Mouse (Mus musculus): ENCODE measurements at regions not wholly inside any gene's neighbourhood (a gene's known extent, or its start where the extent isn't known, plus 50 kb on each side); places are given as distances from the start of the nearest gene placed in this dataset.
A peak's percentile ranks its signal among the peaks of the same experiment; 100 is the strongest.
"Not testable (repeated sequence)": the region's sequence is repeated elsewhere in the genome, so short reads cannot be mapped to it uniquely, and the experiment has no call there.

- H3K27me3 ChIP-seq (ENCODE audit: control insufficient read depth, insufficient read depth, insufficient read length), result no peaks in the 10 kb centered on the region
- TF ChIP-seq CEBPB (IDR thresholded peaks at IDR 0.05; ENCODE audit: insufficient read depth, poor library complexity, severe bottlenecking), result no peak
- TF ChIP-seq POLR2AphosphoS2 (IDR thresholded peaks at IDR 0.05; ENCODE audit: insufficient read length, low read depth), result no peak
- no peaks in the 10 kb centered on the region for H3K79me2 ChIP-seq (ENCODE audit: control insufficient read depth, insufficient read depth)
- no peak overlapping the region for H3ac ChIP-seq (ENCODE audit: control insufficient read depth, insufficient read length)
- no peak overlapping the region for H3K4me2 ChIP-seq (ENCODE audit: low read depth)
- no peak overlapping the region for H3K4me3 ChIP-seq
- H3K36me3 ChIP-seq (ENCODE audit: control insufficient read depth, insufficient read depth), result no peaks in the 10 kb centered on the region
Measured at GRCm38 (mm10) chr15:59725881-59726280, 290.5 kb downstream of the 4933412E24Rik start.

- TF ChIP-seq CEBPB (IDR thresholded peaks at IDR 0.05; ENCODE audit: insufficient read depth, poor library complexity, severe bottlenecking) (0 out of 2 replicates have a peak, but pooled peaks have one; percentile 50), REST (IDR thresholded peaks at IDR 0.05; ENCODE audit: insufficient read depth, insufficient read length) (no peak)
- Histone ChIP-seq H3ac (ENCODE audit: control insufficient read depth, insufficient read length) (no peak overlapping the region), H3K4me2 (ENCODE audit: low read depth) (no peak overlapping the region), H3K36me3 (ENCODE audit: control insufficient read depth, insufficient read depth) (no peaks in the 10 kb centered on the region), H3K79me2 (ENCODE audit: control insufficient read depth, insufficient read depth) (no peaks in the 10 kb centered on the region), H3K27me3 (ENCODE audit: control insufficient read depth, insufficient read depth, insufficient read length) (no peaks in the 10 kb centered on the region), H3K4me3 (no peak overlapping the region)
Measured at GRCm38 (mm10) chr15:59722661-59723413, 293.6 kb downstream of the 4933412E24Rik start.

GRCm38 (mm10) chr15:59721420-59721819, 295.0 kb downstream of the 4933412E24Rik start:
- no peak overlapping the region for H3K4me2 ChIP-seq (ENCODE audit: low read depth)
- H3K79me2 ChIP-seq (ENCODE audit: control insufficient read depth, insufficient read depth), result no peaks in the 10 kb centered on the region
- H3K27me3 ChIP-seq (ENCODE audit: control insufficient read depth, insufficient read depth, insufficient read length), result no peaks in the 10 kb centered on the region
- H3K36me3 ChIP-seq (ENCODE audit: control insufficient read depth, insufficient read depth), result no peaks in the 10 kb centered on the region
- H3K4me3 ChIP-seq, result no peak overlapping the region
- TF ChIP-seq SRF (IDR thresholded peaks at IDR 0.05; ENCODE audit: control insufficient read depth, insufficient read length, low read depth) (no peak), TCF3 (IDR thresholded peaks at IDR 0.05; ENCODE audit: insufficient read length, low read depth) (no peak), CEBPB (IDR thresholded peaks at IDR 0.05; ENCODE audit: insufficient read depth, poor library complexity, severe bottlenecking) (no peak), USF1 (IDR thresholded peaks at IDR 0.05; ENCODE audit: low read depth) (no peak), E2F4 (IDR thresholded peaks at IDR 0.05; ENCODE audit: insufficient read depth) (no peak), REST (IDR thresholded peaks at IDR 0.05; ENCODE audit: insufficient read depth, insufficient read length) (no peak), MYOD1 (IDR thresholded peaks at IDR 0.05; ENCODE audit: control insufficient read depth in 1 of 3, insufficient read length in 2 of 3, low read depth in 2 of 3) (no peak), TCF12 (IDR thresholded peaks at IDR 0.05; ENCODE audit: insufficient read depth, poor library complexity, severe bottlenecking) (no peak), MYOG (IDR thresholded peaks at IDR 0.05; ENCODE audit: control insufficient read depth in 1 of 3, insufficient read depth in 1 of 3, insufficient read length in 2 of 3, low read depth in 2 of 3) (no peak), MAX (IDR thresholded peaks at IDR 0.05; ENCODE audit: low read depth) (no peak), POLR2AphosphoS2 (IDR thresholded peaks at IDR 0.05; ENCODE audit: insufficient read length, low read depth) (no peak), POLR2A (IDR thresholded peaks at IDR 0.05; ENCODE audit: insufficient read length, low read depth) (no peak)
- no peak overlapping the region for H3ac ChIP-seq (ENCODE audit: control insufficient read depth, insufficient read length)

- H3K36me3 ChIP-seq (ENCODE audit: control insufficient read depth, insufficient read depth), result no peaks in the 10 kb centered on the region
- H3K4me2 ChIP-seq (ENCODE audit: low read depth), result no peak overlapping the region
- TF ChIP-seq REST (IDR thresholded peaks at IDR 0.05; ENCODE audit: insufficient read depth, insufficient read length) (no peak), CEBPB (IDR thresholded peaks at IDR 0.05; ENCODE audit: insufficient read depth, poor library complexity, severe bottlenecking) (no peak), SRF (IDR thresholded peaks at IDR 0.05; ENCODE audit: control insufficient read depth, insufficient read length, low read depth) (no peak), POLR2AphosphoS2 (IDR thresholded peaks at IDR 0.05; ENCODE audit: insufficient read length, low read depth) (no peak), MAX (IDR thresholded peaks at IDR 0.05; ENCODE audit: low read depth) (no peak), MYOD1 (IDR thresholded peaks at IDR 0.05; ENCODE audit: control insufficient read depth in 1 of 3, insufficient read length in 2 of 3, low read depth in 2 of 3) (no peak), POLR2A (IDR thresholded peaks at IDR 0.05; ENCODE audit: insufficient read length, low read depth) (no peak), TCF3 (IDR thresholded peaks at IDR 0.05; ENCODE audit: insufficient read length, low read depth) (no peak), TCF12 (IDR thresholded peaks at IDR 0.05; ENCODE audit: insufficient read depth, poor library complexity, severe bottlenecking) (no peak), USF1 (IDR thresholded peaks at IDR 0.05; ENCODE audit: low read depth) (no peak), E2F4 (IDR thresholded peaks at IDR 0.05; ENCODE audit: insufficient read depth) (no peak), MYOG (IDR thresholded peaks at IDR 0.05; ENCODE audit: control insufficient read depth in 1 of 3, insufficient read depth in 1 of 3, insufficient read length in 2 of 3, low read depth in 2 of 3) (no peak)
- H3ac ChIP-seq (ENCODE audit: control insufficient read depth, insufficient read length), result no peak overlapping the region
- H3K4me3 ChIP-seq, result no peak overlapping the region
- H3K27me3 ChIP-seq (ENCODE audit: control insufficient read depth, insufficient read depth, insufficient read length), result no peaks in the 10 kb centered on the region
- no peaks in the 10 kb centered on the region for H3K79me2 ChIP-seq (ENCODE audit: control insufficient read depth, insufficient read depth)
Measured at GRCm38 (mm10) chr15:59721018-59721417, 295.4 kb downstream of the 4933412E24Rik start.

GRCm38 (mm10) chr15:59720149-59720548, 296.3 kb downstream of the 4933412E24Rik start:
- Histone ChIP-seq H3ac (ENCODE audit: control insufficient read depth, insufficient read length) (no peak overlapping the region), H3K4me2 (ENCODE audit: low read depth) (no peak overlapping the region), H3K79me2 (ENCODE audit: control insufficient read depth, insufficient read depth) (no peaks in the 10 kb centered on the region), H3K36me3 (ENCODE audit: control insufficient read depth, insufficient read depth) (no peaks in the 10 kb centered on the region), H3K27me3 (ENCODE audit: control insufficient read depth, insufficient read depth, insufficient read length) (no peaks in the 10 kb centered on the region), H3K4me3 (no peak overlapping the region)
- TF ChIP-seq POLR2A (IDR thresholded peaks at IDR 0.05; ENCODE audit: insufficient read length, low read depth) (no peak), MYOD1 (IDR thresholded peaks at IDR 0.05; ENCODE audit: control insufficient read depth in 1 of 3, insufficient read length in 2 of 3, low read depth in 2 of 3) (no peak), E2F4 (IDR thresholded peaks at IDR 0.05; ENCODE audit: insufficient read depth) (no peak), MYOG (IDR thresholded peaks at IDR 0.05; ENCODE audit: control insufficient read depth in 1 of 3, insufficient read depth in 1 of 3, insufficient read length in 2 of 3, low read depth in 2 of 3) (no peak), REST (IDR thresholded peaks at IDR 0.05; ENCODE audit: insufficient read depth, insufficient read length) (no peak), TCF3 (IDR thresholded peaks at IDR 0.05; ENCODE audit: insufficient read length, low read depth) (no peak), SRF (IDR thresholded peaks at IDR 0.05; ENCODE audit: control insufficient read depth, insufficient read length, low read depth) (no peak), USF1 (IDR thresholded peaks at IDR 0.05; ENCODE audit: low read depth) (no peak), TCF12 (IDR thresholded peaks at IDR 0.05; ENCODE audit: insufficient read depth, poor library complexity, severe bottlenecking) (no peak), CEBPB (IDR thresholded peaks at IDR 0.05; ENCODE audit: insufficient read depth, poor library complexity, severe bottlenecking) (no peak), POLR2AphosphoS2 (IDR thresholded peaks at IDR 0.05; ENCODE audit: insufficient read length, low read depth) (no peak), MAX (IDR thresholded peaks at IDR 0.05; ENCODE audit: low read depth) (no peak)

- H3K79me2 ChIP-seq (ENCODE audit: control insufficient read depth, insufficient read depth); H3K36me3 ChIP-seq (ENCODE audit: control insufficient read depth, insufficient read depth); H3K4me2 ChIP-seq (ENCODE audit: low read depth); H3K4me3 ChIP-seq; H3K27me3 ChIP-seq (ENCODE audit: control insufficient read depth, insufficient read depth, insufficient read length); H3ac ChIP-seq (ENCODE audit: control insufficient read depth, insufficient read length): not testable (repeated sequence)
Measured at GRCm38 (mm10) chr15:59719383-59720128, 296.9 kb downstream of the 4933412E24Rik start.

Data from myocyte (in vitro differentiated cells).